Mouse (Mus musculus) mesoderm, embryonic 11.5 days (tissue): ENCODE measurements around the gene Ptov1.

Experiments used
- DNase-seq: peaks from one replicate; pipeline ENCODE4 v3.0.0-alpha.2; 2012; ENCODE audit warnings: low read depth, low spot score

Gene Ptov1

DNA sequence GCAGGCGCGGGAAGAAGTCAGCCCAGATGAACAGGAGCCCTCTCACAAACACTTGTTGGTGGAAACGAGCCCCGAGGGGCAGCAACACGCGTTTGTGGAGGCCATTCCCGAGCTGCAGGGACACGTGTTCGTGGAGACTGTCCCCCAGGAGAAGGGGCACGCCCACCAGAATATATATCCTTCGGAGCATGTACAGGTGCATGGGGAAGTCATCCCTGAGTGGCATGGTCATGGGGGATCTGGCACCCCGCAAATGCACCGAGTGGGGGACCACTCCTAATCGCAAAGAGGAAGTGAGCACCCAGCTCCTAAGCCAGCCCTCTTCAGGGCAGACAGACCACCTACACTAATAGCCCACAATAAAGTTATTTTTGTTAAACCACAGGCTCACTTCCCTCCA lies 29.2 kb downstream of the Ptov1 start:
- no peak for DNase-seq

- DNase-seq, result peak; percentile 41
Observed at GRCm38 (mm10) chr7:44839491-44840191, 29.9 kb downstream of the Ptov1 start.

DNA sequence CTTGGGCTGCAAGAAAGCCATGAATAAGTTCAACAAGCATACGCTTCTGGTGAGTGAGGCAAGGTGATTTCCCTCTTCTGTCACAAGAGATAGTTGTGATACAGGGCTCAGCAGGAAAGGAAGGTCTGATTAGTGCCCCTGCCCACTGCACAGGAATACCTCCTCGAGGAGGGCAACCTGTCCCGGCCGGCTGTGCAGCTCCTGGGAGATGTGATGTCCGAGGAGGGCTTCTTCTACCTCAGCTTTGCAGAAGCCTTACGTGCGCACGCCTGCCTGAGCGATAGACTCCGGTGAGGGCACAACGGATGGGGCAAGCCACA lies 30.5 kb downstream of the Ptov1 start:
- no peak for DNase-seq

- DNase-seq, result no peak
Observed at GRCm38 (mm10) chr7:44838073-44838472, 31.5 kb downstream of the Ptov1 start.

- DNase-seq, result no peak
Observed at GRCm38 (mm10) chr7:44836423-44837053, 33.0 kb downstream of the Ptov1 start.

DNA sequence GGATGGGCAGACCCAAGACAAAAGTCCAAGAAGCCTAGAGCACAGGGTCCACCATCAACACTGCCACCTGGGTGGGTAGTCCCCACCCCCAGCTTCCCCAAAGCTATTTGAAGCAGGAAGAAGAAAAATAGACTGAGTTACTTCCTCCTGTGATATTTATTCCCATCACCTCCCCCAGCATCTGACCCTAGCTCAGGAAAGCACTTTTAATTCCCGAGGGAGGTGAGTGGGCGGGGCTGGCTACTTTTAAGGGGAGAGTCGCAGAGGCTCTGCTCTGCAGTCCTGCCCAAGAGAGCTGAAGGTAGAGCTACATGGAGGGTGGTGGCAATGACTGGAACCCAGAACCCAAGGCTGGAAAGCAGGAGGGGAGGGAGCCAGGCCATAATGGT lies 33.6 kb downstream of the Ptov1 start:
- no peak for DNase-seq

GRCm38 (mm10) chr7:44835373-44836015 lies 34.1 kb downstream of the Ptov1 start:
- DNase-seq, result no peak

DNA sequence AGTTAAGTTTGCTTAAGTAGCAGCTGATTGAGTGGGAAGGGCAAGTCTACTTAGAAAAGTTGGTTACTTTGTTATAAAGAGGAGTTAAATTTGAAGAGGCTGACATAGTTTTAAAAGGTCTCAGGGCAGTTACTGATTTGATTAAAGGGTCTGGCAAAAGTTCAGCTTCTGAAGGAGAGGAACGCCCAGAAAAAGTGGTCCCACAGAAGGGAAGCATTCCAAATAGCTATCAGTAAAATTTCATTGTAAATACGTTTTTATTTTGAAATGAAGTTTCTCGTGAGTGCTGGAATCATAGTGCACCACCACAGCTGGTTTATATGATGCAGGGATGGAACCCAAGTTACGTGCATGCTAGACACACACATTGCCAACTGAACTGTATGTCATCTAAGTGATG lies 36.8 kb downstream of the Ptov1 start:
- DNase-seq, result no peak

DNA sequence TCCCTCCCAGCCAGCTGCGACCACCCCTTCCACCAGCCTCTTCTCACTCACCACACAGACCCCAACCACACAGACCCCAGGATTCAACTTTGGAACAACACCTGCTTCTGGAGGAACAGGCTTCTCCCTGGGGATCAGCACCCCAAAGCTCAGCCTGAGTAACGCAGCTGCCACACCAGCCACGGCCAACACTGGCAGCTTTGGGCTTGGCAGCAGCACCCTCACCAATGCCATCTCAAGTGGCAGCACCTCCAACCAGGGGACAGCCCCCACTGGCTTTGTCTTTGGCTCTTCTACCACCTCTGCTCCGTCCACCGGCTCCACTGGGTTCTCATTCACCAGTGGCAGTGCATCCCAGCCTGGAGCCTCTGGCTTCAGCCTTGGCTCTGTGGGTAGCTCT lies 40.9 kb downstream of the Ptov1 start:
- DNase-seq, result no peak

- no peak for DNase-seq
Observed at GRCm38 (mm10) chr7:44826771-44827170, 42.8 kb downstream of the Ptov1 start.

GRCm38 (mm10) chr7:44824872-44825271 lies 44.7 kb downstream of the Ptov1 start:
- DNase-seq, result peak; percentile 79

- DNase-seq, result no peak
Observed at GRCm38 (mm10) chr7:44823409-44823808, 46.2 kb downstream of the Ptov1 start.

DNA sequence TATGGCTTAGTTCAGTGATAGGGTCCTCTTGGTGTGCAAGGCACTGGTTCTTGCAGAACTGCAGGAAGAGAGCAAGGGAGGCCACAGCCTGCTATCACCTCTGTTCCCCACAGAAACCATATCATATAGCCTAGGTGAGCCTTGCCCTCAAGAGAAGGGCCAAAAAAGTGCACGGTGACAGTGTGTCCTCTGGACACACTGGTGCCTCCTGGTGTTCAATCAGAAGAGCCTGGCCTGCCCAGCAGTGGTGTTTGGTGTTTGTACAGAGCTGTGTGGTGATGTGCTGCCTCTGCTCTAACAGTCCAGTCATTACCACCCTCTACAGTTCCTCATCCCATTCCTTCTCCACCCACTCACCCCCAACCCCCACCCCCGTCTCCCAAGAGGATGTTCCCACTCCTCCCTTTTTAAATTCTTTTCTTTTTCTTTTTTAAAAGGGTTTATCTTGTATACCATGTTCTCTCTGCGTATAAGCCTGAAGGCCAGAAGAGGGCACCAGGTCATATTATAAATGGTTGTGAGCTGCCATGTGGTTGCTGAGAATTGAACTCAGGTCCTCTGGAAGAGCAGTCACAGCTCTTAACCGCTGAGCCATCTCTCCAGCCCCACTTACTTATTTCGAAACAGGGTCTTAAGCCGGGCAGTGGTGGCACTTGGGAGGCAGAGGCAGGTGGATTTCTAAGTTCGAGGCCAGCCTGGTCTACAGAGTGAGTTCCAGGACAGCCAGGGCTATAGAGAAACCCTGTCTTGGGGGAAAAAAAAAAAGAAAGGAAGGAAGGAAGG lies 47.7 kb downstream of the Ptov1 start:
- no peak for DNase-seq

DNA sequence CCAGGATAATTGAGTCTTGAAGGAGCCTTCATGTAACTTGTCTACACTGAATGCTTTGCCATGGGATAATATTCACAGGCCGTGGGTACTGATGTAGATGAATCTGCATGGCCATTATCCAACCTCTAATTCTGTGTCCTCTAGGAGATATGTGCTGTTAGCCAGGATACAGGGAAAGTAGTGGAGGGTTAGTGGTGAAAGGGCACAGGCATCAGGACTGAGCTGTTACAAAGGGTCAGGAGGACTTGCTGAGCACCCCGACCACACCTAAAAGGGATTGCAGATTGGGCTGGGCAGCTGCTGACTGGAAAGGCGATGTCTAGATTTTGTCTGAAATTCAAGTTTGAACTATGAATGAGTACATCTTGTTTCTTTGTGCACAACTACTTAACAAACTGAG lies 49.1 kb downstream of the Ptov1 start:
- no peak for DNase-seq

DNA sequence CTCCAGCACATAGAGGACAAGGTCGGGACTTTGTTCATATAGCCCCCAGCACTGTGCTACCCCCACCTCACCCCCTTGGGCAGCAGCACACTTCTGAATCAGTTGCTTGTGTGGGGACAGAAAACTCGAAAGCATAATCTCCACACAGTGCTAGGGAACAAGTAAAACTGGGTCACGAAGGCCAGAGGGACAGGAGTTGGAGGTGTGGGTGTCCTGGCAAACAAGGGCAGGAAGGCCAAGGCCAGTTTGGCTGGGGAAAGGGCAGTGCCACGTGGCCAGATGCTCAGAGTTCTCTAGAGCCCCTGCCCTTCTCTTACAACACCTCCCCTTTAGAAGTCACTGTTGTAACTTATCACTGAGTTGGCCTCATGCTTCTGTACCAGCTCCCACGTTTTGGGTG lies 49.7 kb downstream of the Ptov1 start:
- DNase-seq, result no peak

DNA sequence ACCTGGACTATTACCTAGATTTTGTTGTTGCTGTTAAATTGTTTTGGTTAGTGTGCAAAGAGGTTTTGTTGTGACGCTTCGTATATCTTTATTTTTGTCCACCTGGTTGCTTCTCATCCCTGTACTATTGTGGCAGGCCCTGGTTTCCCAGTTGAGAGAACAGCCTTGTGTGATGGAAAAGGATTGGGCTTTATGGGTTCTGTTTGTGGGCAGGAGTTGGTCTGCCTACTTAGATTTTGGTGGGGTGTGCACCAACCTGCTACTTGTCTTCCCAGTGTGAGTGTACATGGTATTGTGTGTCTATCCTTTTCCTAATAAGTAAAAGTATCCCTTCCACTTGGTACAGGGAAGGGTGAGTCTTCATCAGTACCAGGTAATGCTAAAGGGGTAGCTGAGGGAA lies 50.2 kb downstream of the Ptov1 start:
- DNase-seq, result no peak

DNA sequence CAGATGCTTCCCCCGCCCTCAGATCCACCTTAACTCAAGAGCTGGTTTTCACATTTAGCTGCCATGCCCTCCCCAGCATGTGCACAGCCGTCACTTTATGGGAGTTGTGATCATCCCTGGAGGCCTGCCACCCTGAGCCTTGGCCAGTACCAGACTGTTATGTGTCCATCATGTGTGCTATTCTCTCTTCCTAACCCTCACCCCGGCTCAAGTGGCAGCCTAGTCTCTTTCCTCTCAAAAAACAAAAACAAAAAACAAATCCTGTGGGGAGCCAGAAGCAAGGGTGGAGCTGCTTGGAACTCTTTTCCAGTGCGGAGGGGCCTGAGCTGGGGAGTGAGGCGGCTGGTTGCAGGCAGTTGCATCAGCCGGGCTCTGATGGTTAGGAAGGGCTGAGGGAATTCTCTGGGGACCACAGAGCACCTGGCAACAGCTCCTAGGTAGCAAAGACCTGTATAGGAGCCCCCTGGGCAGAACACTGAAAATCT lies 50.8 kb downstream of the Ptov1 start:
- no peak for DNase-seq

GRCm38 (mm10) chr7:44818164-44818563 lies 51.4 kb downstream of the Ptov1 start:
- DNase-seq, result no peak

DNA sequence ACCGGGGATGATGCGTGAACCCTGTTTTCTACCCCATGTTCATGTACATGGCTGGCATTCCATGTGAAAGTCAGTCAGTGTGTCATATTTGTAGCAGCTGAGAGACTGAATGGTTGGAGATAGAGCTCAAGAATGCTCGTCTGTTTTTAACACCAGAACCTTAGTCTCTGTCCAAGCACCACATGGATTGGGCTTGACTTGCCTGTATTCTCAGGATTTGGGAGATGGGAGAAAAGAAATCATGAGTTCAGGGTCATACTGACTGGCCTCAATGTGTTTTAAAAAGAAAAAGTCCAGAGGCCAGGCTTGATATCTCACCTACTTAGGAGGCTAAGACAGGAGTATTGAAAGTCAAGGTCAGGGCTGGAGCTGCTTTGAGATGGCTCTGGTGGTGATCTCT lies 52.1 kb downstream of the Ptov1 start:
- DNase-seq, result no peak

GRCm38 (mm10) chr7:44816470-44817021 lies 53.0 kb downstream of the Ptov1 start, which contains the start of gene Atf5:
Atf5 (minus strand) TSS chr7:44816658.
- peak; percentile 61 for DNase-seq

GRCm38 (mm10) chr7:44815721-44816469 lies 53.7 kb downstream of the Ptov1 start, which contains the start of the genes Nup62 and Il4i1:
Nup62 (plus strand) TSS chr7:44816088.
Il4i1 (plus strand) TSS chr7:44816387.
- DNase-seq, result peak; percentile 100
